In genomic region chr2:77835781-77836180, GRCm38 (mm10) we compare ENCODE assay signal across 14 mouse cellular contexts. TPM values are rescaled to one million over a fixed set of nuclear protein-coding genes. Genes with fewer than 3 reads are reported as not detected.
"Had no signal": no experiment of that assay in that cellular context is flagged by ENCODE, and none has a peak within 500 bp of the region (broad histone marks: within the 10 kb centered on the region; RNA-seq: fewer than 3 reads in every experiment).

No protein-coding gene starts in this region.

- H3K4me2 ChIP-seq: liver, embryonic 11.5 days; liver, embryonic 15.5 days; neural tube, embryonic 15.5 days had no signal

- H3K4me1 ChIP-seq: limb, embryonic 10.5 days; liver, embryonic 15.5 days; neural tube, embryonic 15.5 days had no signal

- H3K27ac ChIP-seq: limb, embryonic 10.5 days; liver, embryonic 15.5 days; neural tube, embryonic 15.5 days had no signal

- H3K9ac ChIP-seq: liver, embryonic 15.5 days; neural tube, embryonic 15.5 days had no signal

- H3K4me3 ChIP-seq: limb, embryonic 10.5 days; liver, embryonic 15.5 days; myocyte; neural tube, embryonic 15.5 days had no signal

- H3K27me3 ChIP-seq: liver, embryonic 15.5 days; neural tube, embryonic 15.5 days had no signal

- H3K36me3 ChIP-seq: limb, embryonic 10.5 days; liver, embryonic 15.5 days; neural tube, embryonic 15.5 days had no signal

- ATAC-seq: lung, postnatal 0 days had no signal

- DNase-seq: kidney, postnatal 10 days; kidney, postnatal 4 days; lung, adult 2 months; lung, postnatal 36 days; midbrain, embryonic 14.5 days; thymus, postnatal 4 days had no signal

- H3K9me3 ChIP-seq: limb, embryonic 10.5 days; liver, embryonic 15.5 days; neural tube, embryonic 15.5 days had no signal

RNA-seq across cellular contexts. Expression of gene Zfp385b, which starts 16.3 kb away (rescaled TPM):
- total RNA-seq: megakaryocyte progenitor cell, adult 5-6 weeks had no signal
- polyA plus RNA-seq: spleen, adult 2 months had no signal
